Mouse (Mus musculus) neural tube, embryonic 10.5 days (tissue): ENCODE measurements around the gene Naa15.
"Not testable (repeated sequence)": the region's sequence is repeated elsewhere in the genome, so short reads cannot be mapped to it uniquely, and the experiment has no call there.

Experiments
- DNase-seq: peaks from one replicate; pipeline ENCODE4 v3.0.0-alpha.2; 2017; ENCODE audit warnings: low spot score; ENCODE audit errors: extremely low spot score

Naa15 gene

GRCm38 (mm10) chr3:51415098-51416072 is at the start of gene Naa15:
Gene Naa15, plus strand, starts transcription at chr3:51415148.
- peak; percentile 95 for DNase-seq

- no peak for DNase-seq
These were observed 49.4 kb upstream of the Naa15 start for GRCm38 (mm10) chr3:51365517-51365882.

- DNase-seq, result no peak
These were observed 48.0 kb upstream of the Naa15 start for GRCm38 (mm10) chr3:51366926-51367325.

- DNase-seq, result no peak
These were observed 46.9 kb upstream of the Naa15 start for GRCm38 (mm10) chr3:51368011-51368410.

GRCm38 (mm10) chr3:51371826-51372225 is 43.1 kb upstream of the Naa15 start:
- no peak for DNase-seq

GRCm38 (mm10) chr3:51372883-51373282 is 42.1 kb upstream of the Naa15 start:
- DNase-seq, result no peak

- no peak for DNase-seq
These were observed 41.4 kb upstream of the Naa15 start for GRCm38 (mm10) chr3:51373544-51373943.

GRCm38 (mm10) chr3:51375307-51376265 is 39.4 kb upstream of the Naa15 start:
- DNase-seq, result peak; percentile 47

- no peak for DNase-seq
These were observed 36.9 kb upstream of the Naa15 start for GRCm38 (mm10) chr3:51377878-51378664.

- DNase-seq, result no peak
These were observed 36.3 kb upstream of the Naa15 start for GRCm38 (mm10) chr3:51378665-51378946.

- DNase-seq, result no peak
These were observed 34.9 kb upstream of the Naa15 start for GRCm38 (mm10) chr3:51379786-51380659.

GRCm38 (mm10) chr3:51380660-51381014 is 34.3 kb upstream of the Naa15 start:
- DNase-seq, result no peak

- DNase-seq, result no peak
These were observed 31.5 kb upstream of the Naa15 start for GRCm38 (mm10) chr3:51383409-51383808.

- DNase-seq, result no peak
These were observed 28.4 kb upstream of the Naa15 start for GRCm38 (mm10) chr3:51386441-51387133.

- no peak for DNase-seq
These were observed 27.9 kb upstream of the Naa15 start for GRCm38 (mm10) chr3:51387134-51387451.

- DNase-seq, result no peak
These were observed 27.0 kb upstream of the Naa15 start for GRCm38 (mm10) chr3:51387868-51388381.

GRCm38 (mm10) chr3:51388904-51389303 is 26.0 kb upstream of the Naa15 start:
- DNase-seq, result peak; percentile 31

GRCm38 (mm10) chr3:51391095-51391494 is 23.9 kb upstream of the Naa15 start:
- no peak for DNase-seq

GRCm38 (mm10) chr3:51391591-51391990 is 23.4 kb upstream of the Naa15 start:
- DNase-seq, result no peak

- DNase-seq, result not testable (repeated sequence)
These were observed 21.9 kb upstream of the Naa15 start for GRCm38 (mm10) chr3:51393018-51393417.
